Mouse (Mus musculus) forebrain, embryonic 11.5 days (tissue): ENCODE data around the gene Mmp8. TPM values are rescaled to one million over a fixed set of nuclear protein-coding genes. Genes with fewer than 3 reads are reported as not detected.

Experiments
- ATAC-seq: fragments of 200-750 bp; cut with Nextera tagmentation; replicated peaks from 2 replicates; pipeline ENCODE4 v1.8.0; 2017; ENCODE audit warnings: moderate TSS enrichment; ENCODE audit not compliant: low FRiP score
- DNase-seq: peaks from one replicate; pipeline ENCODE4 v3.0.0-alpha.2; 2017; ENCODE audit warnings: low spot score
- H3K27ac ChIP-seq: fragments of 300-500 bp; sonication (generic); 2 replicates; pipeline ENCODE4 v1.5.1; 2014; ENCODE audit warnings: low read depth, low read length
- H3K27me3 ChIP-seq: fragments of 300-500 bp; sonication (generic); 2 replicates; pipeline ENCODE4 v1.6.1; 2014; ENCODE audit warnings: mild to moderate bottlenecking, low read length, mixed read lengths; ENCODE audit not compliant: control insufficient read depth, insufficient read depth
- H3K36me3 ChIP-seq: fragments of 300-500 bp; sonication (generic); 2 replicates; pipeline ENCODE4 v1.6.1; 2014; ENCODE audit warnings: mild to moderate bottlenecking, low read length, moderate library complexity, mixed read lengths; ENCODE audit not compliant: control insufficient read depth, insufficient read depth
- H3K4me1 ChIP-seq: fragments of 300-500 bp; sonication (generic); replicated peaks from 2 replicates; pipeline ENCODE4 v1.6.1; 2014; ENCODE audit warnings: low read length, mixed read lengths; ENCODE audit not compliant: control insufficient read depth, insufficient read depth
- H3K4me2 ChIP-seq: fragments of 300-500 bp; sonication (generic); 2 replicates; pipeline ENCODE4 v1.6.1; 2014; ENCODE audit warnings: low read depth, mild to moderate bottlenecking, low read length, moderate library complexity, mixed read lengths; ENCODE audit not compliant: severe bottlenecking
- H3K4me3 ChIP-seq: fragments of 300-500 bp; sonication (generic); 2 replicates; pipeline ENCODE4 v1.5.1; 2014; ENCODE audit warnings: low read depth, low read length
- H3K9ac ChIP-seq: fragments of 300-500 bp; sonication (generic); 2 replicates; pipeline ENCODE4 v1.6.1; 2014; ENCODE audit warnings: low read length
- H3K9me3 ChIP-seq: fragments of 300-500 bp; sonication (generic); 2 replicates; pipeline ENCODE4 v1.6.1; 2016; ENCODE audit warnings: low read length, mixed read lengths; ENCODE audit not compliant: control insufficient read depth
- WGBS: fragments of 180-500 bp; shearing (Covaris S2); extraction: QIAGEN DNeasy Blood & Tissue Kit; methylation state at CpG from one replicate; pipeline ENCODE4 v1.1.7; 2014; 5-methylcytosine and 5-hydroxymethylcytosine counted together
- polyA plus RNA-seq: library from polyadenylated mRNA; unstranded; fragments of >200 nt; fragmentation: Nextera tagmentation; extraction: Ambion mirVana; gene quantifications from 2 replicates; pipeline ENCODE4 v1.2.1, GENCODE M21; 2014

Mmp8 gene
- polyA plus RNA-seq, 1 experiment from 2014 or later: not detected

DNA sequence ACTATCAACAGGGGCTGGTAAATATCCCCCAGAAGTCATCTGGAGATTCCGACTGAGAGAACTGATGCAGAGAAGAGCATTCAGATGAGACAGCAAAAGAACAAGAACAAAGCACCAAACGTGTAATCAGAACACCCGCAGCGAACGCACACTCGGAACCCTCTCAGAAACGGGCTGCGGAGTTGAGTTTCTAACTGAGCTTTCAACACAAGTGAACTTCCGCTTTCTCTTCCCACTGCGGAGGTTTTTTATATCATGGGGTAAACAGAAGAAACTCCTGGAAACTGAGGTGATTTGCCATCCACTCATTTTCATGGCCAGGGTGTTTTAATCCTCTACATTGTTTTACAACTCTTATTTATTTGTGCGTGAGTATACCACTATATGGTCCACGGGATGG, 47.4 kb downstream of the Mmp8 start:
- H3K4me2 ChIP-seq: no peak overlapping the region
- ATAC-seq (no peak), DNase-seq (no peak)
- no peaks in the 10 kb centered on the region for H3K9me3 ChIP-seq
- H3K4me1 ChIP-seq: no peaks in the 10 kb centered on the region
- H3K27me3 ChIP-seq: no peaks in the 10 kb centered on the region
- no peak overlapping the region for H3K27ac ChIP-seq
- no peak overlapping the region for H3K4me3 ChIP-seq
- 92% methylated on average over 12 of the region's 12 CpGs for WGBS
- H3K36me3 ChIP-seq: no peaks in the 10 kb centered on the region
- no peak overlapping the region for H3K9ac ChIP-seq

Other genes with a start within 250 kb of the Mmp8 start
- gene Mmp12, start 214.1 kb upstream of the Mmp8 start, polyA plus RNA-seq: not detected in 2 replicates
- not detected in 2 replicates for gene Mmp1b, start 170.4 kb upstream of the Mmp8 start, polyA plus RNA-seq
- gene Mmp3, start 112.6 kb upstream of the Mmp8 start, polyA plus RNA-seq: not detected in 2 replicates
- gene Mmp10, start 56.1 kb upstream of the Mmp8 start, polyA plus RNA-seq: not detected in 2 replicates
- gene Mmp27, start 12.9 kb downstream of the Mmp8 start, polyA plus RNA-seq: not detected in 2 replicates
- not detected in 2 replicates for gene Mmp20, start 69.8 kb downstream of the Mmp8 start, polyA plus RNA-seq
- not detected in 2 replicates for gene Mmp7, start 133.6 kb downstream of the Mmp8 start, polyA plus RNA-seq
- 120 and 122 TPM in 2 replicates for gene Tmem123, start 205.6 kb downstream of the Mmp8 start, polyA plus RNA-seq